In genomic region chr16:11639936-11640335, GRCm38 (mm10) we compare ENCODE assay signal across 20 mouse cellular contexts.
DNase-seq lines count a peak whose midpoint lies in the region; ATAC-seq and TF ChIP-seq lines count a peak whose summit lies in the region.
"Had no signal": no experiment of that assay in that cellular context is flagged by ENCODE, and none has a peak within 500 bp of the region (broad histone marks: within the 10 kb centered on the region; RNA-seq: fewer than 3 reads in every experiment).

No protein-coding gene starts in this region.

- no peaks in the 10 kb centered on the region for H3K27me3 ChIP-seq in midbrain, embryonic 13.5 days
- H3K27me3 ChIP-seq: forebrain, embryonic 13.5 days; lung, embryonic 15.5 days; stomach, embryonic 15.5 days had no signal

- H3K4me1 ChIP-seq in midbrain, embryonic 13.5 days (replicated peaks): peaks cover 24% of the 10 kb centered on the region

- no peak for DNase-seq in frontal cortex, postnatal 25 days (ENCODE audit: low spot score in 2 of 2)
- peak; percentile 66 for DNase-seq in brain, embryonic 14.5 days (ENCODE audit: low read depth)
- DNase-seq in cerebellum, postnatal 14 days: peak; percentile 67 to 68
- DNase-seq in left cerebral cortex, postnatal 4 days: peak; percentile 67
- DNase-seq in lung, postnatal 10 days: no peak
- no peak for DNase-seq in c-Kit-positive CD71-positive TER-119-positive erythroid progenitor cells, embryonic 14.5 days (ENCODE audit: low spot score)
- DNase-seq: gastrocnemius, postnatal 36 days; heart, postnatal 36 days; kidney, adult 2 months; kidney, postnatal 4 days; retina, postnatal 1 day; thymus, postnatal 14 days had no signal

- no peak overlapping the region for H3K4me3 ChIP-seq in midbrain, embryonic 13.5 days (replicated peaks)
- H3K4me3 ChIP-seq: forebrain, embryonic 13.5 days; lung, embryonic 15.5 days; myocyte; stomach, embryonic 15.5 days had no signal

- H3K27ac ChIP-seq in midbrain, embryonic 13.5 days: no peak overlapping the region
- H3K27ac ChIP-seq: forebrain, embryonic 13.5 days; lung, embryonic 15.5 days; stomach, embryonic 15.5 days had no signal

- H3K9ac ChIP-seq in midbrain, embryonic 13.5 days (replicated peaks): no peak overlapping the region
- H3K9ac ChIP-seq: forebrain, embryonic 13.5 days; lung, embryonic 15.5 days; stomach, embryonic 15.5 days had no signal

- 94% methylated on average over 8 of the region's 8 CpGs for WGBS in midbrain, embryonic 13.5 days

- H3K36me3 ChIP-seq in midbrain, embryonic 13.5 days: no peaks in the 10 kb centered on the region
- H3K36me3 ChIP-seq: lung, embryonic 15.5 days; stomach, embryonic 15.5 days had no signal

- intact Hi-C loops in left cerebral cortex, postnatal 4 days (cut with DNase I): no loop called here

- H3K4me2 ChIP-seq in midbrain, embryonic 13.5 days (replicated peaks): no peak overlapping the region
- H3K4me2 ChIP-seq: forebrain, embryonic 13.5 days; heart, embryonic 11.5 days; liver, embryonic 11.5 days; lung, embryonic 15.5 days; stomach, embryonic 15.5 days had no signal

- TF ChIP-seq CTCF in brain, embryonic 14.5 days (IDR thresholded peaks at IDR 0.05; ENCODE audit: borderline replicate concordance, extremely low read depth, insufficient read depth, insufficient read length): no peak

- H3K9me3 ChIP-seq in midbrain, embryonic 13.5 days: no peaks in the 10 kb centered on the region
- H3K9me3 ChIP-seq: forebrain, embryonic 13.5 days; lung, embryonic 15.5 days; stomach, embryonic 15.5 days had no signal

- peak; percentile 68 for ATAC-seq in frontal cortex, adult (ENCODE audit: low TSS enrichment)
- ATAC-seq in midbrain, embryonic 13.5 days: no peak
- ATAC-seq: forebrain, embryonic 13.5 days had no signal

- TF ChIP-seq POLR2A in brain, embryonic 14.5 days (IDR thresholded peaks at IDR 0.05; ENCODE audit: borderline replicate concordance, extremely low read depth, insufficient read depth, insufficient read length, poor library complexity, severe bottlenecking): no peak

Comparison
In these comparisons a context has a peak if more than half of its experiments do, and no peak if none do; other contexts are left out.
1. DNase-seq: peak in brain, embryonic 14.5 days (single experiment), cerebellum, postnatal 14 days (2 of 2) and left cerebral cortex, postnatal 4 days (single experiment); none in frontal cortex, postnatal 25 days (0 of 2), lung, postnatal 10 days (single experiment) and c-Kit-positive CD71-positive TER-119-positive erythroid progenitor cells, embryonic 14.5 days (single experiment).